In the genomic region with DNA sequence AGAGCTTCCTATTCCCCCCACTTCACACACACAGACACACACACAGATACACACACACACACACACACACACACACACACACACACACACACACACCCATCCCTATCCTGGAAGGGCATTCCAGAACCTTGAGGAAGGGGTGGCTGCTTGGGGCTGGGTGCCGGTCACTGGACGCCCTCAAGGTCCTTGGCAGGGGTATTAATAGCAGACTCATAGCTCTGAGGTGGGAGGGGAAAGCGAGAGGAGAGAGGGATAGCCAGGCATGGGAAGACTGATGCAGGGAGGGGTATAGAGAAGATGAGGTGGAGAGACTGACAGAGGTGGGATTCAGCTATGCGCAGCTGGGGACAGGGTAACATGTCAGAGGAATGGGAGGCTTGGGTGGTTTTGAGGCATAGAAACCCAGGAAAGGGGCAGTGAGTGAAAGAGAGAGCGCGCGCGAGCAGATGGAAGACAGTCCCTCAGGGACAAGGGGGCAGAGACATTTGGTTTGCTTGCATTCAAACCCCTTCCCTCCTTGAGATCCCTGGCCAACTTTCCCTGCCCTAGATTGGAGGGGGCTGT, we compare ENCODE assay signal across 9 mouse cellular contexts. TPM values are rescaled to one million over a fixed set of nuclear protein-coding genes. Genes with fewer than 3 reads are reported as not detected.
DNase-seq lines count a peak whose midpoint lies in the region; ATAC-seq lines count a peak whose summit lies in the region.
"Had no signal": no experiment of that assay in that cellular context is flagged by ENCODE, and none has a peak within 500 bp of the region (broad histone marks: within the 10 kb centered on the region; RNA-seq: fewer than 3 reads in every experiment).

No protein-coding gene starts in this region.

- no peaks in the 10 kb centered on the region for H3K36me3 ChIP-seq in lung, embryonic 15.5 days
- H3K36me3 ChIP-seq in limb, embryonic 10.5 days, result peaks cover 3% of the 10 kb centered on the region
- H3K36me3 ChIP-seq in stomach, embryonic 16.5 days (ENCODE audit: control insufficient read depth, insufficient read depth, low read length), result peaks cover under 1% of the 10 kb centered on the region; the same call in 1 of the 2 replicates

- peaks cover 41% of the 10 kb centered on the region for H3K27me3 ChIP-seq in lung, embryonic 15.5 days
- peaks cover 70% of the 10 kb centered on the region for H3K27me3 ChIP-seq in limb, embryonic 10.5 days (ENCODE audit: low read depth, poor library complexity, severe bottlenecking)
- H3K27me3 ChIP-seq in stomach, embryonic 16.5 days (ENCODE audit: control insufficient read depth, insufficient read depth, low read length), result peaks cover 19% of the 10 kb centered on the region

- H3K4me2 ChIP-seq in lung, embryonic 15.5 days, result peak overlapping the region; percentile 49
- H3K4me2 ChIP-seq in stomach, embryonic 16.5 days (ENCODE audit: low read depth, low read length), result peak overlapping the region; percentile 49

- ATAC-seq in lung, embryonic 15.5 days (ENCODE audit: borderline replicate concordance, extremely low read depth, low FRiP score, low TSS enrichment), result no peak
- no peak for ATAC-seq in stomach, embryonic 16.5 days (ENCODE audit: insufficient read depth, low FRiP score)
- ATAC-seq: activated CD4-positive, CD25-positive, alpha-beta regulatory T cell, adult 4 months had no signal

- DNase-seq in cerebellum, adult 11-12 months, result peak; percentile 14
- DNase-seq in cerebellum, adult 11 months, result no peak
- no peak for DNase-seq in lung, postnatal 25 days (ENCODE audit: low spot score)
- no peak for DNase-seq in limb, embryonic 10.5 days (ENCODE audit: low spot score)
- DNase-seq in thymus, adult 18-20 months, result no peak
- no peak for DNase-seq in cerebellum, adult 9-10 months

- no peak overlapping the region for H3K9ac ChIP-seq in lung, embryonic 15.5 days
- peak overlapping the region; percentile 53 for H3K9ac ChIP-seq in stomach, embryonic 16.5 days (ENCODE audit: low read length)

- H3K4me1 ChIP-seq in lung, embryonic 15.5 days, result peaks cover 42% of the 10 kb centered on the region
- peaks cover 59% of the 10 kb centered on the region for H3K4me1 ChIP-seq in limb, embryonic 10.5 days
- peaks cover 30% of the 10 kb centered on the region for H3K4me1 ChIP-seq in stomach, embryonic 16.5 days (ENCODE audit: control insufficient read depth, insufficient read depth, low read length)

- H3K27ac ChIP-seq in lung, embryonic 15.5 days, result no peak overlapping the region
- H3K27ac ChIP-seq in limb, embryonic 10.5 days, result no peak overlapping the region
- no peak overlapping the region for H3K27ac ChIP-seq in stomach, embryonic 16.5 days (ENCODE audit: low read length)

- WGBS in lung, embryonic 15.5 days, result 23% methylated on average over 8 of the region's 8 CpGs
- WGBS in limb, embryonic 10.5 days, result 8% methylated on average over 8 of the region's 8 CpGs
- WGBS in stomach, embryonic 16.5 days, result 23% methylated on average over 8 of the region's 8 CpGs

- peak overlapping the region; percentile 8; the same call in 1 of the 2 replicates for H3K4me3 ChIP-seq in lung, embryonic 15.5 days
- H3K4me3 ChIP-seq in limb, embryonic 10.5 days, result peak overlapping the region; percentile 45
- no peak overlapping the region for H3K4me3 ChIP-seq in stomach, embryonic 16.5 days (replicated peaks; ENCODE audit: low read length)

- H3K9me3 ChIP-seq in lung, embryonic 15.5 days, result no peaks in the 10 kb centered on the region
- H3K9me3 ChIP-seq in limb, embryonic 10.5 days (replicated peaks), result no peaks in the 10 kb centered on the region
- H3K9me3 ChIP-seq in stomach, embryonic 16.5 days (replicated peaks; ENCODE audit: control insufficient read depth, low read length), result no peaks in the 10 kb centered on the region

RNA-seq across cellular contexts. Expression of gene Kdelr1, which starts 3.4 kb away (rescaled TPM):
- polyA plus RNA-seq in lung, embryonic 15.5 days (2015; fragmentation: Nextera tagmentation; extraction: Ambion mirVana), result 64.7 and 67.4 TPM in 2 replicates
- polyA plus RNA-seq in limb, embryonic 10.5 days (2016; fragmentation: Nextera tagmentation; extraction: Ambion mirVana), result 36.8 and 41.2 TPM in 2 replicates
- 76.7 and 87.0 TPM in 2 replicates for polyA plus RNA-seq in stomach, embryonic 16.5 days (2015; fragmentation: Nextera tagmentation; extraction: Ambion mirVana)

RNA-seq across cellular contexts. Expression of gene Grin2d, which starts 9.0 kb away (rescaled TPM):
- 0.50 and 0.57 TPM in 2 replicates for polyA plus RNA-seq in lung, embryonic 15.5 days (2015; fragmentation: Nextera tagmentation; extraction: Ambion mirVana)
- 0.09 and 0.10 TPM in 2 replicates for polyA plus RNA-seq in limb, embryonic 10.5 days (2016; fragmentation: Nextera tagmentation; extraction: Ambion mirVana)
- 0.23 and 0.40 TPM in 2 replicates for polyA plus RNA-seq in stomach, embryonic 16.5 days (2015; fragmentation: Nextera tagmentation; extraction: Ambion mirVana)
- polyA plus RNA-seq: activated CD4-positive, CD25-positive, alpha-beta regulatory T cell, adult 4 months had no signal

RNA-seq across cellular contexts. Expression of gene Syngr4, which starts 27.3 kb away (rescaled TPM):
- 1.1 and 1.2 TPM in 2 replicates for polyA plus RNA-seq in lung, embryonic 15.5 days (2015; fragmentation: Nextera tagmentation; extraction: Ambion mirVana)
- polyA plus RNA-seq in limb, embryonic 10.5 days (2016; fragmentation: Nextera tagmentation; extraction: Ambion mirVana), result 1.4 and 1.5 TPM in 2 replicates
- polyA plus RNA-seq in stomach, embryonic 16.5 days (2015; fragmentation: Nextera tagmentation; extraction: Ambion mirVana), result 0.49 and 1.2 TPM in 2 replicates
- polyA plus RNA-seq: activated CD4-positive, CD25-positive, alpha-beta regulatory T cell, adult 4 months had no signal

RNA-seq across cellular contexts. Expression of gene Tmem143, which starts 27.6 kb away (rescaled TPM):
- 5.5 and 5.6 TPM in 2 replicates for polyA plus RNA-seq in lung, embryonic 15.5 days (2015; fragmentation: Nextera tagmentation; extraction: Ambion mirVana)
- polyA plus RNA-seq in limb, embryonic 10.5 days (2016; fragmentation: Nextera tagmentation; extraction: Ambion mirVana), result 4.8 and 5.7 TPM in 2 replicates
- polyA plus RNA-seq in stomach, embryonic 16.5 days (2015; fragmentation: Nextera tagmentation; extraction: Ambion mirVana), result 4.2 and 6.0 TPM in 2 replicates

RNA-seq across cellular contexts. Expression of gene Grwd1, which starts 38.4 kb away (rescaled TPM):
- 67.8 and 73.6 TPM in 2 replicates for polyA plus RNA-seq in lung, embryonic 15.5 days (2015; fragmentation: Nextera tagmentation; extraction: Ambion mirVana)
- 116 and 156 TPM in 2 replicates for polyA plus RNA-seq in limb, embryonic 10.5 days (2016; fragmentation: Nextera tagmentation; extraction: Ambion mirVana)
- polyA plus RNA-seq in stomach, embryonic 16.5 days (2015; fragmentation: Nextera tagmentation; extraction: Ambion mirVana), result 50.3 and 53.7 TPM in 2 replicates
